Mouse (Mus musculus): Measurements from ENCODE around the gene Cdadc1. TPM values are rescaled to one million over a fixed set of nuclear protein-coding genes. Genes with fewer than 3 reads are reported as not detected.

Gene Cdadc1
- polyA plus RNA-seq, 2 experiments, result 5.9 to 15.7 TPM

GRCm38 (mm10) chr14:59566756-59567155 lies 31.0 kb downstream of the Cdadc1 start:
- no peak overlapping the region for H3K4me3 ChIP-seq (ENCODE audit: insufficient read depth in 1 of 2, low read depth in 2 of 2, low read length in 2 of 2)
- no peaks in the 10 kb centered on the region for H3K4me1 ChIP-seq (replicated peaks; ENCODE audit: control insufficient read depth in 2 of 2, insufficient read depth in 2 of 2, low read length in 1 of 2)
- H3K4me2 ChIP-seq (ENCODE audit: low read depth), result no peak overlapping the region
- peaks cover 11% of the 10 kb centered on the region for H3K36me3 ChIP-seq (replicated peaks; ENCODE audit: control insufficient read depth, insufficient read depth, low read depth)
- H3K9ac ChIP-seq (replicated peaks), result no peak overlapping the region
- WGBS (ENCODE audit: insufficient replicate concordance), result 80% methylated on average over 6 of the region's 6 CpGs
- DNase-seq (ENCODE audit: low read depth in 3 of 3, low spot score in 3 of 3) (no peak), ATAC-seq (ENCODE audit: insufficient read depth) (no peak)
- no peak overlapping the region for H3K27ac ChIP-seq
- no peak for TF ChIP-seq EP300 (IDR thresholded peaks at IDR 0.05; ENCODE audit: low read depth)
- no peak for TF ChIP-seq CTCF (IDR thresholded peaks at IDR 0.05; ENCODE audit: low read depth)
- no peaks in the 10 kb centered on the region for H3K27me3 ChIP-seq (ENCODE audit: control insufficient read depth, insufficient read depth, low read length)
- no peaks in the 10 kb centered on the region for H3K9me3 ChIP-seq (ENCODE audit: control insufficient read depth, low read length)

GRCm38 (mm10) chr14:59557886-59558285 lies 39.9 kb downstream of the Cdadc1 start:
- Histone ChIP-seq H3K4me2 (ENCODE audit: low read depth) (no peak overlapping the region), H3K27me3 (ENCODE audit: control insufficient read depth, insufficient read depth, low read length) (no peaks in the 10 kb centered on the region), H3K36me3 (replicated peaks; ENCODE audit: control insufficient read depth, insufficient read depth, low read depth) (no peaks in the 10 kb centered on the region), H3K9me3 (ENCODE audit: control insufficient read depth, low read length) (no peaks in the 10 kb centered on the region), H3K9ac (replicated peaks) (no peak overlapping the region), H3K4me3 (ENCODE audit: insufficient read depth in 1 of 2, low read depth in 2 of 2, low read length in 2 of 2) (no peak overlapping the region), H3K27ac (no peak overlapping the region), H3K4me1 (replicated peaks; ENCODE audit: control insufficient read depth in 2 of 2, insufficient read depth in 2 of 2, low read length in 1 of 2) (no peaks in the 10 kb centered on the region; a peak in 1 of 4 replicates)
- no peak for TF ChIP-seq EP300 (IDR thresholded peaks at IDR 0.05; ENCODE audit: low read depth)
- no peak for TF ChIP-seq CTCF (IDR thresholded peaks at IDR 0.05; ENCODE audit: low read depth)
- DNase-seq (ENCODE audit: low read depth in 3 of 3, low spot score in 3 of 3) (no peak), ATAC-seq (ENCODE audit: insufficient read depth) (no peak)
- 52% methylated on average over 1 of the region's 1 CpGs for WGBS (ENCODE audit: insufficient replicate concordance)

GRCm38 (mm10) chr14:59557071-59557470 lies 40.7 kb downstream of the Cdadc1 start:
- Histone ChIP-seq H3K27ac (no peak overlapping the region), H3K4me3 (ENCODE audit: insufficient read depth in 1 of 2, low read depth in 2 of 2, low read length in 2 of 2) (no peak overlapping the region), H3K4me1 (replicated peaks; ENCODE audit: control insufficient read depth in 2 of 2, insufficient read depth in 2 of 2, low read length in 1 of 2) (no peaks in the 10 kb centered on the region; a peak in 2 of 4 replicates), H3K9ac (replicated peaks) (no peak overlapping the region), H3K9me3 (ENCODE audit: control insufficient read depth, low read length) (no peaks in the 10 kb centered on the region), H3K27me3 (ENCODE audit: control insufficient read depth, insufficient read depth, low read length) (no peaks in the 10 kb centered on the region), H3K4me2 (ENCODE audit: low read depth) (no peak overlapping the region), H3K36me3 (replicated peaks; ENCODE audit: control insufficient read depth, insufficient read depth, low read depth) (no peaks in the 10 kb centered on the region)
- DNase-seq (ENCODE audit: low read depth in 3 of 3, low spot score in 3 of 3) (no peak), ATAC-seq (ENCODE audit: insufficient read depth) (no peak)
- WGBS (ENCODE audit: insufficient replicate concordance), result 45% methylated on average over 4 of the region's 4 CpGs
- TF ChIP-seq CTCF (IDR thresholded peaks at IDR 0.05; ENCODE audit: low read depth), result no peak
- TF ChIP-seq EP300 (IDR thresholded peaks at IDR 0.05; ENCODE audit: low read depth), result no peak

- H3K4me1 ChIP-seq (replicated peaks; ENCODE audit: control insufficient read depth in 2 of 2, insufficient read depth in 2 of 2, low read length in 1 of 2), result peaks cover 0 to 5% of the 10 kb centered on the region in 2 experiments; a peak in 2 of 4 replicates
- no peaks in the 10 kb centered on the region for H3K27me3 ChIP-seq (ENCODE audit: control insufficient read depth, insufficient read depth, low read length)
- H3K9ac ChIP-seq (replicated peaks), result no peak overlapping the region
- no peaks in the 10 kb centered on the region for H3K9me3 ChIP-seq (ENCODE audit: control insufficient read depth, low read length)
- H3K4me3 ChIP-seq (ENCODE audit: insufficient read depth in 1 of 2, low read depth in 2 of 2, low read length in 2 of 2), result no peak overlapping the region
- ATAC-seq (ENCODE audit: insufficient read depth) (no peak), DNase-seq (ENCODE audit: low read depth in 3 of 3, low spot score in 3 of 3) (peak; percentile 29 to 40 (median 37))
- 49% methylated on average over 13 of the region's 13 CpGs for WGBS (ENCODE audit: insufficient replicate concordance)
- no peak overlapping the region for H3K4me2 ChIP-seq (ENCODE audit: low read depth)
- no peaks in the 10 kb centered on the region for H3K36me3 ChIP-seq (replicated peaks; ENCODE audit: control insufficient read depth, insufficient read depth, low read depth)
- TF ChIP-seq EP300 (IDR thresholded peaks at IDR 0.05; ENCODE audit: low read depth) (no peak), CTCF (IDR thresholded peaks at IDR 0.05; ENCODE audit: low read depth) (peak; percentile 79)
- H3K27ac ChIP-seq, result no peak overlapping the region
Measured at GRCm38 (mm10) chr14:59555928-59556531, 41.7 kb downstream of the Cdadc1 start.

GRCm38 (mm10) chr14:59555018-59555417 lies 42.7 kb downstream of the Cdadc1 start:
- TF ChIP-seq EP300 (IDR thresholded peaks at IDR 0.05; ENCODE audit: low read depth) (no peak), CTCF (IDR thresholded peaks at IDR 0.05; ENCODE audit: low read depth) (no peak)
- Histone ChIP-seq H3K36me3 (replicated peaks; ENCODE audit: control insufficient read depth, insufficient read depth, low read depth) (no peaks in the 10 kb centered on the region), H3K9me3 (ENCODE audit: control insufficient read depth, low read length) (no peaks in the 10 kb centered on the region), H3K27ac (no peak overlapping the region), H3K4me3 (ENCODE audit: insufficient read depth in 1 of 2, low read depth in 2 of 2, low read length in 2 of 2) (no peak overlapping the region), H3K4me2 (ENCODE audit: low read depth) (no peak overlapping the region), H3K27me3 (ENCODE audit: control insufficient read depth, insufficient read depth, low read length) (no peaks in the 10 kb centered on the region), H3K9ac (replicated peaks) (no peak overlapping the region), H3K4me1 (replicated peaks; ENCODE audit: control insufficient read depth in 2 of 2, insufficient read depth in 2 of 2, low read length in 1 of 2) (peaks cover 0 to 7% of the 10 kb centered on the region in 2 experiments; a peak in 2 of 4 replicates)
- 23% methylated on average over 8 of the region's 8 CpGs for WGBS (ENCODE audit: insufficient replicate concordance)
- DNase-seq (ENCODE audit: low read depth in 3 of 3, low spot score in 3 of 3), result no peak
- ATAC-seq (ENCODE audit: insufficient read depth), result no peak
